Mouse (Mus musculus): ENCODE results near the gene Plxdc1. TPM values are rescaled to one million over a fixed set of nuclear protein-coding genes. Genes with fewer than 3 reads are reported as not detected.

Plxdc1 gene
- total RNA-seq, 2 experiments from 2014 or later = 26.3 to 39.3 TPM

DNA sequence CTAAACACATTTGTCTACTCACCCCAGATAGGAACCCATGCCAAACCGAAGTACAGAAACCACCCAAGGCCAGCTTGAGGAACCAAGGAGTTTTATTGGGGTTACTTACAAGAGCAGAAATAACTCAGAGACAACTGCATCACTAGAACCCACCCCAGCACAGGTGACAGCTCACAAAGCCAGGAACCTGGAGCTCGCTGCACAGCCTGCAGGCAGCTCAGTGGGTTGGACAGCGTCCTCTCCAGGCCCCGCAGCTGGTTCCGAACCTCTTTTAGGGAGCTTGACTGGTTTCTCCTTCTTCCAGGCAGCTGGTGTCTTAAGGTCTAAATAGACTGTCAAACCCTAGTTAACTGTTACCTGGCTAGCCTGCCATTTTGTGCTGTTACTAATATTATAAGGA lies 94.4 kb downstream of the Plxdc1 start:
- intact Hi-C loops (cut with DNase I) = no loop called here
- no peak for DNase-seq (ENCODE audit: low spot score in 2 of 2)

DNA sequence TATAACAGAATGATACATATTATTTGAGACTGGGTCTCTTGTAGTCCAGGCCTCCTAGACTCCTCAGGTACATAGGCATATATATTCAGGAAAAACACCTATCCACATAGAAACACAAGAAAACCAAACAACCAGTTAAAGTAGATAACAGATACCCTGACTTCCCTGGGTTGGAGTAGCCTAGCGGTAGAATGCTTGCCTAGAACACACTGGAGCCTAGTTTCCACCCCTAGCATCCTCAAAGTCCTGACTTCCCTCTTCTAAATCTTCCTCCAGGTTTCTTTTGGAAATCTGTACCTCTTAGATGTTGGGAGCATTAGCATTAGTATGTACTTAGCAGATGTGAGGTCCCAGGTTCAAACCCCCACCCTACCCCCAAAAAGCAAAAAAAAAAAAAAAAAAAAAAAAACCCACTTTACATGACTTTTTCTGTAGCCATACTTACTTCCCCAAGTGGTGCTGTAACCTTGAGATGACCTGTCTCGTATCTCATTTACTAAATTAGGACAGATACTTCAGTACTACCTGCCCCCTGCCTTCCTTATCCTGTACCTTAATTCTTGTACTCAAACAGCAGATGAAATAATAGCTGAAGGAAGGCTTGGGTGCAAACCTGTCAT lies 100.8 kb downstream of the Plxdc1 start:
- no peak for DNase-seq (ENCODE audit: low spot score in 2 of 2)
- intact Hi-C loops (cut with DNase I) = loop anchor here (2.0 kb wide), 1 partner anchor 85 kb away; no protein-coding TSS in a partner anchor

DNA sequence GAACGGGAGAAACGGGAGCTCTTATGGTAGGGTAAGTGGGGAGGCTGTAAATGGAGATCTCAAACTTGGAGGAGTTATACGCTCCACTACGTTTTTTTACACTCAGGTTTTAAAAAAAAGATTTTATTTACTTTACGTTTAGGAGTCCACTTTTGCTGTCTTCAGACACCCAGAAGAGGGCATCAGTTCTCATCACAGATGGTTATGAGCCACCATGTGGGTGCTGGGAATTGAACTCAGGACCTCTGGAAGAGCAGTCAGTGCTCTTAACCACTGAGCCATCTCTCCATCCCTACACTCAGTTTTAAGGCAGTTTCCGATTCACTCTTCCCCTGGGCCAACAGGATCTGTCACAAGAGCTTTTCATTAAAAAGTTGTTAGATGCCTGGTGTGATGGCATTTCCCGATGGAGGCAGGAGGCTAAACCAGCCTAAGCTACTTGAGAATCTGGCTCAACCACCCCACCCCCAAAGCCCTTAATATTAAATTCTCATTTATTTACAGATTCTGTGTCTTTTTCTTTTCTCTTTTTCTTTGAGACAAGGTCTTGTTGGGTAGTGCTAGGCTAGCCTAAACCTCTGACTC lies 101.6 kb downstream of the Plxdc1 start:
- intact Hi-C loops (cut with DNase I) = loop anchor here (2.0 kb wide), 1 partner anchor 84 kb away; no protein-coding TSS in a partner anchor
- DNase-seq (ENCODE audit: low spot score in 2 of 2) = no peak

DNA sequence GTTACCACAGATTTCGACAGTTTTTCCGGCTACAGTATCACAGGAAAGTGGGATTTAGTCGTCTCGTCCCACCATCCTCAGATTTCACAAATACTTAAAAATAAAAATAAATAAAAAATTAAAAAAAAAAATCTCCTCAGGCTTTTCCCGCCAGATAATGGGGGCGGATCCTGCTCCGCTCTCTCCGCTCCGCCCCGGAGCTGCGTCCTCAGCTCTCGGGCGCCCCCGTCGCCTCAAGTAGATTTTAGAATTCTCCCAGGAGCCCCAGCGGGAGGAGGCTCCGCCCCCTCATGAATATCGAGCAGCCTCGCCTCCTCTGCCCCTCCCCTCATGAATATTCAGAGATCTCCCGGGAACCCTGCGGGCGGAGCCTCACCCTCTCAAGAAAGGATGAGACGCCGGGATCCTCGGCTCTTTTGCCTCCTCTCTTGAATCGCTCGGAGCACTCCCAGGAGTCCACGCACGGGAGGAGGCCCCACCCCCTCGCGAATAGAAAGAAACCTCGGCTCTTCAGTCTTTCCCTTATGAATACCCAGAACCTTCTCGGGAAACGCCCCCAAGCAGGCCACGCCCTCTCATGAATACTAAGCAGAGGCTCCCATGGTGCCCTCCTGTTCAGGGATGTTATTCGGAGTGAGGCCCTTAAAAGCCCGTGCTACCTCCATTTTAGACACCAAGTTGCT lies 102.2 kb downstream of the Plxdc1 start, which contains the start of gene Fbxo47:
Gene Fbxo47, minus strand, starts transcription at position 237 of the 683 bp plus-strand sequence.
- intact Hi-C loops (cut with DNase I) = loop anchor here (1.0 to 2.0 kb wide), 2 partner anchors 83 to 102 kb away; partner anchors contain the start of gene Rpl23
- DNase-seq (ENCODE audit: low spot score in 2 of 2) = peak; percentile 94

DNA sequence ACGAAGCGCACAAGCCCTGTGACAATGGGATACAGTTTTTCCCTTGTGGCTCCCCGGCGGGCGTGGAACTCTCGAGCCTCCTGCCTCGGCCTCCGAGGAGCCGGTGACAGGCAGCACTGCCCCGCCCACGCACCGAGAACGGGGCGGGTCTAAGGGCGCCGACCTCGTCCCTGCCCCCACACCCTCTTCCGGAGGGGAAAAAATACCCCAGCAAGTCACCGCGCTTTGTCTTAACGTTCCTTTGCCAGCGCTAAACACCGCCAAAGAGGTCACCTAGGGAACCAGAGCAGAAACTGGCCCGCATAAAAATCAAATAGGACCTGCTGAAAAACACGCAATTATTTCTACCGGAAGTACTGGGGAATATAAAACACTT lies 102.7 kb downstream of the Plxdc1 start:
- intact Hi-C loops (cut with DNase I) = loop anchor here (1.0 kb wide), 1 partner anchor 101 kb away; the partner anchor contains the start of gene Rpl23
- peak; percentile 55 to 60 for DNase-seq (ENCODE audit: low spot score in 2 of 2)

DNA sequence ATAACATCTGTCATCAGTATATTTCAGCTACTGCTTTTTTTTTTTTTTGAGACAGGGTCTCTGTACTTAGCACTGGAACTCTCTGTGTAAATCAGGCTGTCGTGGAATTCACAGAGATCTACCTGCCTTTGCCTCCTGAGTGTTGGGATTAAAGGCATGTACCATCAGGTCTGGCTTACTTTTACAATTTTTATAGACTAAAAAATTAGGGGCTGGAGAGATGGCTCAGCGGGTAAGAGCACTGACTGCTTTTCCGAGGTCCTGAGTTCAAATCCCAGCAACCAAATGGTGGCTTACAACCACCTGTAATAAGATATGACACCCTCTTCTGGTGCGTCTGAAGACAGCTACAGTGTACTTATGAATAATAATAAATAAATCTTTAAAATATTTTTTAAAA lies 105.9 kb downstream of the Plxdc1 start:
- intact Hi-C loops (cut with DNase I) = no loop called here
- DNase-seq (ENCODE audit: low spot score in 2 of 2) = no peak

DNA sequence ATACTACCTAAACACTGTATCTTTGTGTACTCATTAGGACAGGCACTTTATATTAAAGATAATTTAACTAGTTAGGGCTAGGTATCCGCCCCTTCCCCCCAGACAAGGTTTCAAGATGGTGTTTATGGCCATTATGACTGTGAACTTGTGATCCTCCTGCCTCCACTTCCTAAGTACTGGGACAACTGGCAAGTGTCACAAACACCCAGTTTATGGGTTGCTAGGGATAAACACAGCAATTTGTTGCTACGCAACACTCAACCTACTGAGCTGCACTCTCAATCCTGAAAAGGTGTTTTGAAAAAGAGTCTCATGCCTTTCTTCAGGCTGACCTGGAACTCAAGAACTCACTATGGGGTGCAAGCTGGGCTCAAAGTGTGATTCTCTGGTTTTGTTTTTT lies 108.9 kb downstream of the Plxdc1 start:
- no peak for DNase-seq (ENCODE audit: low spot score in 2 of 2)
- intact Hi-C loops (cut with DNase I) = no loop called here

DNA sequence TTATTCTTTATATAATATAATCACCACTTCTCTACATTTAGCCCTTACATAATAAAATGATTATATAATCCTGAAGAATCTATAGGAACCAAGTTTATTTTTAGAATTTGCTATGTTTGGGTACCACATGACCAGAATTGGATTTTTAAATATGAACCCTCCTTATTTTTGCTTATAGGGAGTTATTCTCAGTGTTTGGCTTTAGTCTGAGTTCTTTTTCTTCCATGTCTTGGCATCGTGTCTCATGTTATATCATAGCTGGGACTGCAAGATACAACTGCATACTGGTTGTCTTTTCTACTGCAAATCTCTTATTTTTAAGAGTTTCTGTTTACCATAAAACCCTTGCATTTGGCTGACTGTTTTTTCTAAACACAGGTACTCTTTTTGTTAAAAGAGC lies 111.8 kb downstream of the Plxdc1 start:
- DNase-seq (ENCODE audit: low spot score in 2 of 2) = no peak
- intact Hi-C loops (cut with DNase I) = loop anchor here (2.0 kb wide), 1 partner anchor 34 kb away; the partner anchor contains the start of gene B230217C12Rik

Small RNA genes within 50 kb of the gene (microRNA-seq; reads per million reads assigned to microRNA genes)
- gene Gm22461 = not detected
- gene Gm27597 = not detected

Other genes with a start within 250 kb of the Plxdc1 start
- gene Pip4k2b, start 241.7 kb downstream of the Plxdc1 start, total RNA-seq (2021) = 100 to 1,000 TPM; 113 to 114 TPM
- gene Cwc25, start 219.9 kb downstream of the Plxdc1 start, total RNA-seq (2021) = 10 to 100 TPM; 20.2 to 20.7 TPM
- 1 to 10 TPM in 1 of 2 experiments, not detected in 1; 1.1 TPM for gene 1700001P01Rik, start 210.5 kb downstream of the Plxdc1 start, total RNA-seq (2021)
- 100 to 1,000 TPM; 330 to 339 TPM for gene Rpl23, start 204.0 kb downstream of the Plxdc1 start, total RNA-seq (2021)
- 100 to 1,000 TPM; 175 to 183 TPM for gene Lasp1, start 187.4 kb downstream of the Plxdc1 start, total RNA-seq (2021)
- gene B230217C12Rik, start 145.7 kb downstream of the Plxdc1 start, total RNA-seq (2021) = 10 to 100 TPM; 79.9 to 81.0 TPM
- 1 to 10 TPM; 1.9 to 3.7 TPM for gene Fbxo47, start 102.3 kb downstream of the Plxdc1 start, total RNA-seq (2021)
- 1 to 10 TPM in 1 of 2 experiments, under 1 TPM in 1; 0.93 to 1.7 TPM for gene Arl5c, start 9.7 kb upstream of the Plxdc1 start, total RNA-seq (2021)
- 100 to 1,000 TPM; 149 to 163 TPM for gene Cacnb1, start 36.6 kb upstream of the Plxdc1 start, total RNA-seq (2021)
- 100 to 1,000 TPM; 524 to 620 TPM for gene Rpl19, start 40.3 kb upstream of the Plxdc1 start, total RNA-seq (2021)
- 100 to 1,000 TPM in 1 of 2 experiments, 10 to 100 TPM in 1; 69.6 to 102 TPM for gene Stac2, start 67.0 kb upstream of the Plxdc1 start, total RNA-seq (2021)
- 10 to 100 TPM; 36.0 to 42.2 TPM for gene Fbxl20, start 164.0 kb upstream of the Plxdc1 start, total RNA-seq (2021)
- gene Med1, start 206.8 kb upstream of the Plxdc1 start, total RNA-seq (2021) = 10 to 100 TPM; 50.4 to 59.8 TPM
- gene Cdk12, start 216.6 kb upstream of the Plxdc1 start, total RNA-seq (2021) = 10 to 100 TPM; 34.4 to 44.4 TPM

Data from left cerebral cortex, postnatal 36 days (tissue).